Mouse (Mus musculus) erythroblast, embryonic 14.5 days (primary cell): ENCODE data around the gene Gid8.

Experiments
- GATA1 ChIP-seq: IDR thresholded peaks from 2 replicates; pipeline ENCODE4 v1.6.1; 2012; ENCODE audit warnings: low read length, inconsistent platforms, mixed read lengths
- TAL1 ChIP-seq: IDR thresholded peaks from 3 replicates; pipeline ENCODE4 v1.6.1; 2012; ENCODE audit warnings: low read length, inconsistent platforms, mixed read lengths

GRCm38 (mm10) chr2:180735232-180735631 is 25.3 kb downstream of the Gid8 start:
- no peak for TF ChIP-seq GATA1
- no peak for TF ChIP-seq TAL1
